Mouse (Mus musculus): ENCODE measurements around the gene Gabrp.
A peak's percentile ranks its signal among the peaks of the same experiment; 100 is the strongest.

The Gabrp gene

GRCm38 (mm10) chr11:33578859-33579258, at the start of gene Gabrp:
Gabrp (minus strand) TSS chr11:33578959.
- no peak for DNase-seq

- DNase-seq, result no peak
Measured at GRCm38 (mm10) chr11:33627136-33627742, 48.5 kb upstream of the Gabrp start.

GRCm38 (mm10) chr11:33614218-33614617, 35.5 kb upstream of the Gabrp start:
- DNase-seq, result peak; percentile 63 to 75

- DNase-seq, result no peak
Measured at GRCm38 (mm10) chr11:33607784-33608183, 29.0 kb upstream of the Gabrp start.

GRCm38 (mm10) chr11:33603174-33603573, 24.4 kb upstream of the Gabrp start:
- DNase-seq, result no peak

- no peak for DNase-seq
Measured at GRCm38 (mm10) chr11:33598986-33599385, 20.2 kb upstream of the Gabrp start, which contains the start of gene D130052B06Rik. D130052B06Rik (plus strand) TSS chr11:33599302.

- no peak for DNase-seq
Measured at GRCm38 (mm10) chr11:33596655-33597054, 17.9 kb upstream of the Gabrp start.

GRCm38 (mm10) chr11:33592826-33593225, 14.1 kb upstream of the Gabrp start:
- no peak for DNase-seq

- DNase-seq, result no peak
Measured at GRCm38 (mm10) chr11:33590771-33591170, 12.0 kb upstream of the Gabrp start.

GRCm38 (mm10) chr11:33586614-33587013, 7.9 kb upstream of the Gabrp start:
- DNase-seq, result no peak

GRCm38 (mm10) chr11:33579621-33580020, 862 bp upstream of the Gabrp start:
- DNase-seq, result no peak

GRCm38 (mm10) chr11:33574944-33575343, 3.8 kb downstream of the Gabrp start:
- DNase-seq, result no peak

GRCm38 (mm10) chr11:33570413-33570812, 8.3 kb downstream of the Gabrp start:
- no peak for DNase-seq

GRCm38 (mm10) chr11:33563921-33564320, 14.8 kb downstream of the Gabrp start:
- DNase-seq, result no peak

- peak; percentile 36 to 39 for DNase-seq
Measured at GRCm38 (mm10) chr11:33554123-33554522, 24.6 kb downstream of the Gabrp start.

GRCm38 (mm10) chr11:33550861-33551560, 27.7 kb downstream of the Gabrp start:
- DNase-seq, result no peak

- peak in 1 of 2 experiments; percentile 2 for DNase-seq
Measured at GRCm38 (mm10) chr11:33547386-33547785, 31.4 kb downstream of the Gabrp start.

- no peak for DNase-seq
Measured at GRCm38 (mm10) chr11:33544945-33545344, 33.8 kb downstream of the Gabrp start.

GRCm38 (mm10) chr11:33544121-33544520, 34.6 kb downstream of the Gabrp start:
- DNase-seq, result no peak

GRCm38 (mm10) chr11:33537390-33538125, 41.2 kb downstream of the Gabrp start:
- DNase-seq, result no peak

GRCm38 (mm10) chr11:33536636-33537035, 42.1 kb downstream of the Gabrp start:
- DNase-seq, result no peak

GRCm38 (mm10) chr11:33534541-33534940, 44.2 kb downstream of the Gabrp start:
- no peak for DNase-seq

GRCm38 (mm10) chr11:33533577-33533976, 45.2 kb downstream of the Gabrp start:
- DNase-seq, result no peak

- DNase-seq, result no peak
Measured at GRCm38 (mm10) chr11:33529576-33529975, 49.2 kb downstream of the Gabrp start.
